Mouse (Mus musculus): ENCODE measurements around the gene Atp2b2.

Atp2b2 gene

DNA sequence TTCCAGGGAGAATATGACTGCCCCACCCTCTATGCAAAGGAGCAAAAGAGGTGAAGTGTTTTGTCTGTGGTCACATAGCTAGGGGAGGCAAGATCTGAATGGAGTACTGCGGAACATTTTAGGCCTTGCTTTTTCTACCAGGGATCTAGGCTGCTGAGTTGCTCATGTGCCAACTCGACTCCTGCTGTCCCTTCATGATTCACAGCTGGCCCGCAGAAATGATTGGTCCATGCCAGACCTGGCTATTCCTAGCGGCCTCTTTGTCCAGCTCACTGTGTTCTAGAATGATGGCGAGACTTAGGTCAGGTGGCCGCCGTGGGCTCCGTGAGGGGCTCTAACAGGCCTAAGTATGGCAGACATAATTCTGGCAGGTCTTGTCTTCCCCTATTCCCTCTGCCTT lies 103.0 kb downstream of the Atp2b2 start:
- no peak for DNase-seq

DNA sequence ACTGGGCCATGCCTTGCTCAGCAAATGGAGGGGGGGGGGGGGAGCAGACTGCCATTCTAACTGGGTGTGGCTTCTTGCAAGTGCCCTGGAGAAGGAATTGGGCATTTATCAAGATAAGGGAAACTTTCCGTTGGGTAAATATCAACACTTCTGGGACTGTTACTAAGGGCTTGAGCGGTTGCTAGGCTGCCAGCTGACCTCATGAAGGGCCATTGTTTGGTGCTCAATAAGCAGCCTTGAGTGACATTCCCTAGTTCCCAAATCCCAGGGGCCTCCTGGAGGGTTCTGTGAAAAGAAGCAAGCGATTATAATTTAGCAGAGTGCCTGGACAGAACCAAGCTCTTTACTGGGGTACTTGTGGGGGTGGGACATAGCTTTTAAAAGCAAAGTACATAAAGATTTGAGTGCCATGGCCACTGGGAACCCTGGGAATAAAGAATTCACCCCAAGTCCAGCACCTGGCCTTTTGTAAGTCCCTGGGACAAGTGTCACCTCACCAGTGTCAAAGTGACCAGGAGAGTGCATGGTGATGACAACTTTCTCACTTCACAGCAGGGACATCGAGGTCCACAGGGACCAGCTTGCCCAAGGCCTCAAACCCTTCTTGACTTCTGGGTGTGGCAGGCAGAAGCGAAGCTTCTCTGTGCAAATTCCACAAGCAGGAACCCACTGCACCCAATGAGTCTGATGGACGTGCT lies 105.5 kb downstream of the Atp2b2 start:
- DNase-seq, result no peak

- no peak for DNase-seq
Observed at GRCm38 (mm10) chr6:113936111-113936510, 106.3 kb downstream of the Atp2b2 start.

- DNase-seq, result no peak
Observed at GRCm38 (mm10) chr6:113934692-113935091, 107.7 kb downstream of the Atp2b2 start.

GRCm38 (mm10) chr6:113933261-113934151 lies 108.9 kb downstream of the Atp2b2 start:
- peak; percentile 92 for DNase-seq

DNA sequence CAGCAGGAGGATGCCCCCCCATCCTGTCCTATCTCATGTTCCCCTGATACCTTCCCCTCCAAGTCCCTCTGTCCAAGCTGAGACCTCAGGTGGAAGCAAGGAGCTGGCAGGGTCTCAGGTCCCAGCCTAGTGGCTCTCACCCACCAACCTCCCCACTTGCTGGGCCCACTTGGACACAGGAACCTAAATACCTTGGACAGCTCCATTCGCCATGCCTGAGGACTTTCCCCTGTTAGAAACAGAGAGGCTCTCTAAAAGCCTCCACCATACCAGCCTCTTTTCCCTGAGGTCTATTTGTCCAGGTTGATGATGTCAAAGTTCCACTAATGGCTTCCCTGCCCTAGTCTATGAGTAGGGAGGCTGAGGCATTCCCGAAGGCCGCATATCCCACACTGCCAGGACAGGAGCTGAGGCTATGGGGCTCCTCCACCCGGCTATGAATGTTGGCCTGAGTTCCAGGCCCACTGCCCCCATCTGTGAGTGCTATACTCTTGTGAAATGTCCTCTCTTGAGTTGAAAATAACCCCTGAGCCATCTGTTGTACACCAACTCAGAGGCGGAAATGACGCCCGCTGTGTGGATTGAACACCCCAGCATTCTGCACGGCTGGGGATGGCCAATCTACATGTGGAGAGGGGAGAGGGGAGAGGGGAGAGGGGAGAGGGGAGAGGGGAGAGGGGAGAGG lies 113.1 kb downstream of the Atp2b2 start:
- no peak for DNase-seq

DNA sequence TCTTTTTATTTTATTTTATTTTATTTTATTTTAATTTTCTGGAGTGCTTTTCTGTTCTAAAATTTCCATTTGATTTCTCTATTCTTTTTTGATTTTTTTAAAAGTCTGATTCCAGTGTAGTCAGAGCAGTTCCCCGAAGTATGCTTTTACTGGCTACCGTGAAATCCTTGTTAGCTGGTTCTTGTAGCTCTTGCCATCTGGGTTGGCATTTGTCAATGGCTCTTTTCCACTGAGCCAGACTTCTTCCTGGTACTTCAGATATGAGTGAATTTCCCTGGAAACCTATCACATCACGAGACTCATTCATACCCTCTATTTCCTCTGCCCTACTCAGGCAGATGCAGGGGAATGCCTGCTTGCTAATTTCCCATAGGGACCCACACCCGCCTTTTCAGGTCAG lies 119.2 kb downstream of the Atp2b2 start:
- DNase-seq, result no peak

GRCm38 (mm10) chr6:113920466-113920865 lies 121.9 kb downstream of the Atp2b2 start:
- no peak for DNase-seq

GRCm38 (mm10) chr6:113912753-113913152 lies 129.7 kb downstream of the Atp2b2 start:
- no peak for DNase-seq

DNA sequence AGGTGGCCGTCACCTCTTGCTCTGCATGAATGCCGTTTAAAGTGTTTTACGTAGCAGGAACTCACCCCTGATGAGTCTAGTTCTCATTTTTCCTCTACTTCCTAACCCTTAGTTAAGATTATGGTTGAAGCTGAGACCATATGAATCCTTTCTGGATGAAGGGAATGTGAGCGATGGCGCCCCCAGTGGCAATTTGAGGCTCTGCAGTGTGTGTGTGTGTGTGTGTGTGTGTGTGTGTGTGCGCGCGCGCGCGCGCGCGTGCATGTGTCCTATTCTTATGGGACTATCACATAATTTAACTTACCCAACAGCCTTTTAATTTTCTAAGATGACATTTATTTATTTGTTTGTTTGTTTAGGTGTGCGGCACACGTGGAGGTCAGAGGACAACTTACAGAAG lies 131.3 kb downstream of the Atp2b2 start:
- no peak for DNase-seq

- peak; percentile 50 for DNase-seq
Observed at GRCm38 (mm10) chr6:113910411-113911055, 131.9 kb downstream of the Atp2b2 start.

DNA sequence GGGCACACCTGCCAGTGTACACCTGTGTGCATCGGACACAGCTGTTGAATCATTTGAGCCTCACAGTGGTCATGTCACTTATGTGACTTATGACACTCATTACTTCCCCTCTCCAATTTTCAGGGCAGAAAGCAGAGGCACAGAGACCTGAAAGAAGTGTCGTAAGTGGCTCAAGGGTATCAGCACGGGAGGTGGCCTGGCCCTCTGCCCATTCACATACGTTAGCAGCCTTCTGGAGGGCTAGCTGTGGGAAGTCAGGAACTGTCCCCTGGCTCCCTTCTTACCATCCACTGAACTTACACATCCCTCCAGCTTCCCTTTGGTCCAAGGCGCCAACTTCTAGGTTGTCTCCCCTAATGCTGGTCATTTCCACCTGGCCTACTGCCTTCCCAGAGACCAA lies 132.6 kb downstream of the Atp2b2 start:
- no peak for DNase-seq

DNA sequence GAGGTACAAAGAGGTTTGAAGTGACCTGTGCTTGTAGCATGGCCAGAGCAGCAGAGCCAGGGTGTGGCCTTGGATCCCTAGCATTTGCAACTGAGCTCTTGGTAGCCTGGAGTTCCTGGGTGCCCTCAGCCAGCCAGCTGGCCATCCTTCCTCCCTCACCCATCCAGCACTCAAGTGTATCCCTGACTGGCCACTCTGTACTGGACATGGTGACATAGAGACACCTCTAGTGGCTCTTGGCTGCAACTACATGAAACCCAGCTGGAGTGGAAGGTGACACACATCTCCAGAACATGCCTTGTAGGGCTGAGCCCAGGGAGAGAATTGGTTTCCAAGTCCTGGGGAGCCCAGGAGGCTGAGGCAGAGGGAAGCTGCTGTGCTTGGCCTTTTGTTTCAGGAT lies 134.3 kb downstream of the Atp2b2 start:
- peak; percentile 81 for DNase-seq

DNA sequence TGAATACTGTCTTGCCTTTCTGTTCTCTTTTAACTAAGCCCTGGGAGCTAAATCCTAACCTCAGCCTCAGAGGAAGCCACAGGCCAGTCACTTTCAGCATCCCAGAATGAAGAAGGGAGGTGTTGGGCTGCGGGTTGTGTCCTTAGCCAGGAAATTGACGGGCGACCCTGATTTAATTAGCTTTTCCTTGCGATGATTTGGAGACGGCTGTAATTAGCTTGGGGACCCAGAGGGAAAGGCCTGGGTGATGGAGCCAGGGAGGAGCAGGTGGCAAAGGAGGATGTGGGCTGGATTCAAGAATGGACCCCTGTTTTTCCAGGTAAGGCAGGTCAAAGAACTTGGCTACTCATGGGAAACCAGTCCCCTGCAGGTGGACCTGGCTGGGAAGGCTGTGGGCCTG lies 138.0 kb downstream of the Atp2b2 start:
- DNase-seq, result no peak

DNA sequence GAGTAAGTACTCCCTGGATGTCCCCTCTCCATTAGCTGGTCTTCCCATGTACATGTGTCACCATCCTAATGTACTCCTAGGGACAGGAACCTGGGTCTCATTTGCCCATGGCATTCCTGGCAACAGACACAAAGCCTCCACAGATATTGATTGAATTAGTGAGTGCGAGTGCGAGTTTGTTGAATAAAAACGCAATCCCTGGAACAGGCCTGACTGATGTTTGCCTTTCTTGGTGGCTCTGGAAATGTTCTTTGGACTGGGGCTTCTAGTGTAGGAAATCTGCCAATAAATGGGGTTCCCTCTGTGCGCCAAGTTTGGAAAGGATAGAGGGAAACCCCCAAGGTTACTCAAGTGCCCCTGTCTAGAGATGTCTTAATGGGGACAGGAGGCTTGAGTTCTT lies 146.4 kb downstream of the Atp2b2 start:
- DNase-seq, result no peak

GRCm38 (mm10) chr6:113894008-113894407 lies 148.4 kb downstream of the Atp2b2 start:
- no peak for DNase-seq

DNA sequence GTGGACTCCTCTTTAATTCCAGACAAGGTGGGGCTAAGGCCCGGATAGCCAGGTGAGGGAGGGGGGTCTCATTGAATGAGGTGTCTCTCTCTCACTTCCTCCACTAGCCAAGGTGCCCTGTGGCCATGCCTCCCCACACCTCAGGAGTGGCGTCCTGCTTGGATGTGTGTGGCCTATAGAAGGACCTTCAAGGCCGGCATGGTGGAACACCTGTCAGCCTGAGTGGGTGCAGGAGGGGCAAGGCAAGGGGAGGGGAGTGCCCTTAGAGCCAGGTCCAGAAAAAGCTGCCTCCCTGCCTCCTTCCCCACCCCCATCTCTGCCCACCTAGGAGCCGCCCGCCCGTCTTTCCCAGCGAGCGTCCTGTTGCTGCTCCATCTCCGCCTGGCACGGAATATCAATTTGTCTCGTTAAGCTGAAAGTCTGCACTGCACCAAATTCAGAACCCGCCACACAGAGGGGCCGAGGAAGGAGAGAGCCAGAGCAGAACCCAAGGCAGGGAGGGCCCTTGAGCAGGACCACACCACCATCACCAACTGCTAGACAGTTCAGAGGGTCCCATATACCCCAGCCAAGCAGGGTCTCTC lies 150.2 kb downstream of the Atp2b2 start:
- no peak for DNase-seq

GRCm38 (mm10) chr6:113891225-113891967 lies 151.0 kb downstream of the Atp2b2 start:
- peak; percentile 77 for DNase-seq

- DNase-seq, result no peak
Observed at GRCm38 (mm10) chr6:113890858-113891213, 151.6 kb downstream of the Atp2b2 start.

DNA sequence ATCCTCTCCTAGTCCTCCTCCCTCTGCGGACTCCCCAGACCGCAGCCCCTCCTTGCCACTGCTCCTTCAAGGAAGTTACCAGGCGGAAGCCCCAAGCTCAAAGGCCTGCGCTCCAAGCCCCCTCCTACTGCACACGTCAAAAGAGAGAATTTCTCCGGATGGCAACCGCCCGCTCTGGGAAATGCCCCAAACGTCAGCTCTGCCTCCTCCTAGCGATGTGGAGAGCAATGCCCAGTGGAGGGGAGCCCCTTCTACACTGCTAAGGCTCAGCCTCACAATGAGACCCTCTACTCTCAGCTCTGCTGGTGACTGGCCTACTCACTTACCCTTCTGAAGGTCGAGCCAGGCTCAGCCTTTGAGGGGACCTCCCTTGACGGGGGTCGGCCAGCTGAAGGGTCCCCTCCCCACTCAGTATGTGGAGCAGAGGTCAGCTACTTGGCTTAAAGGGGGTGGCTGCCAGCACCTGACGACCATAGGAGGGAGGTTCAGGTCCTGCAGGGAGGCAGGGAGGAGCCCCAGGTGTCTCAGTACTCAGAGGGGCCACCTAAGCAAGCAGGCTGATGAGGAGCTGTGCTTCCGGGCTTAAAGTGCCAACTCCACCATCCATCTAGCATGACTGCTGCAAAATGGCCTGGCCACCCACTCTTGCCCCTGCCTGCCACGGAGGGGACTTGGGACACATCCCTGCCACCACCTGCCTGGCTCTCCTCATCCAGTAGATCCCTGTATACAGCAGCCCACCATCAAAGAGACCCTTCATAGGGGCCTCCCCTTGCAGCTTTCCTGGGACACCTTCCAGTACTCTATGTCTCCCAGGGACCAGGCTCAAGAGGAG lies 152.2 kb downstream of the Atp2b2 start:
- peak; percentile 69 for DNase-seq

DNA sequence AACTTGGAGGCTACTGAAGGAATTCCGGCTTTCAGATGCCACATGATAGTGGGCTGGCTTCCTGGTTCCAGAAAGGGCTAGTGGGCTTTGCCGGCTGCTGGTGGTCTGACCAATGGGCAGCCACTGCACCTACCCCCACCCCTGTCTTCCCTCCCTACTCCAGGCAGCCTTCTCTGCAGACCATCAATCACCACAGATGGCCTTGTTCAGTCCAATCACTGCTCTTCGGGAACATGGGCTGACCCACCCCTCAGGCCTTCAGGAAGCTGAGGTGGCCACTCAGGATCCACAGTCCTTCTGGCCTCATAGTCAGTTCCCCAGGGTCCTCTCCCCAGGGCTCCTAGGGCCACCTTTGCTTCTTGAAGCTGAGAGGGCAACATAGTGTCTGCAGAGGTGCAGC lies 153.2 kb downstream of the Atp2b2 start:
- no peak for DNase-seq

Data from cerebellum, adult 9-10 months (tissue).